Mouse (Mus musculus) C2C12 (cell line): ENCODE measurements around the gene Rln1.

ENCODE experiments used
- MAX ChIP-seq: IDR thresholded peaks from one replicate; pipeline ENCODE4 v1.6.1; 2011; ENCODE audit warnings: mild to moderate bottlenecking, control low read depth
- USF1 ChIP-seq: IDR thresholded peaks from one replicate; pipeline ENCODE4 v1.6.1; 2011; ENCODE audit warnings: low read depth, mild to moderate bottlenecking, control low read depth, moderate library complexity

DNA sequence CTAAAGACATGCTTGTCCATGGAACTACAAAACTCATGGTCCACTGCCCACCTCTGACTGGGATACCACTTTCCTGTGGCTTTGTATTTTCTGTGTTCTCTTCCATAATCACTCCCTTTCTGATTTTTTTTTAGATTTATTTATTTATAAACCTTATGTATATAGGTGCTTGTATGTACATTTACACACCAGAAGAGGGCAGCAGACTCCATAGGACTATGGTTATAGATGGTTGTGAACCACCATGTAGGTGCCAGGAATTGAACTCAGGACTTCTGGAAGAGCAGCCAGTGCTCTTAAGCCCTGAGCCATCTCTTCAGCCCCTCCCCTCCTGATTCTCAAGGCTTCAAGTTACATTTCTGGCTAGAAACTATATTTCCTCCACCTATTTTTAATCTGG, 25.6 kb downstream of the Rln1 start:
- no peak for TF ChIP-seq USF1
- no peak for TF ChIP-seq MAX
